Mouse (Mus musculus) embryo, embryonic 9.5 days (tissue): ENCODE data around the gene Tspan1.

ENCODE experiments used
- DNase-seq: peaks from one replicate; pipeline ENCODE4 v3.0.0-alpha.2; 2017; ENCODE audit errors: extremely low spot score

Gene Tspan1

GRCm38 (mm10) chr4:116127956-116128355, 39.4 kb downstream of the Tspan1 start:
- no peak for DNase-seq

GRCm38 (mm10) chr4:116125803-116126386, 41.5 kb downstream of the Tspan1 start:
- no peak for DNase-seq

GRCm38 (mm10) chr4:116123602-116124519, 43.5 kb downstream of the Tspan1 start, which contains the start of the genes Rad54l and Pomgnt1:
Rad54l (minus strand) TSS chr4:116123690.
Pomgnt1 (plus strand) TSS chr4:116123840.
- DNase-seq, result peak; percentile 91

- no peak for DNase-seq
These were observed 44.6 kb downstream of the Tspan1 start for GRCm38 (mm10) chr4:116122762-116123161.
